In the genomic region with DNA sequence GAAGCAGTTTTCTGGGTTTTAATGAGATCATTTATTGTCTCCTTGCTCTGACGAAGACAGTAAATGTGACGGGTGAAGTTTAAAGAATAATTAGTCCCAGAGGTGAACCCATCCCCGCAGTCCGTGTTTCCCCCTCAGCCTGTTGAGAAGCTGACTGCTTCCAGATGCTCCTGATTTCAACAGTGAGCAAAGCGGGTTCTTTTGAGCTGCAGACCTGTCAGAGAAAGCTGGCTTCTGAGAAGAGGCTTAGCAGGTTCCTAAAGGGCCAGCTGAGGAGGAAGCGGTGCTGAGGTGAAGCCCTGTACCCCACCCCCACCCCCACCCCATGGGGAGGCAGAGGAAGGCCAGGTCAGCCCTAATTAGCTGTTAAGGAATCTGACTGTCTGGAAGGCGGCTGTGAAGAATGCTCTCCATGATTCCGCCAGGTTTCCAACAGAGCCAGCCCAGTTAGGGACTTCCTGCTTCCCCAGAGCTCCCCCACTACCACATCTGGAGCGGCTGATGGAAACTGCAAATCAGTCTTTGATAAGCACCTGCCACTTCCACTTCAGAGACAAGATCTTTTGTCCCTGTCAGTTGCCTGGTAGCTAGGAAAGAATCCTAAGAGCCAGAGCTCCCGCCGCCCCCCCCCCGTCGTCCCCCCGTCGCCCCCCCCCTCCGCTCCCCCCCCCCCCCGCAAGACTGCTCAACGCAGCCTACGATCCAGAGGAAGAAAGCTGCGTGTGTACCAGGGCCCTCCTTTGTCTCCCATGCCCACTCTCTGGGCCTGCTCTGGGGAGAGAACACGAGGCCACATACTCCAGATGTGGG, we compare ENCODE assay signal across 8 mouse cellular contexts. TPM values are rescaled to one million over a fixed set of nuclear protein-coding genes. Genes with fewer than 3 reads are reported as not detected.
DNase-seq lines count a peak whose midpoint lies in the region; ATAC-seq and TF ChIP-seq lines count a peak whose summit lies in the region.

No protein-coding gene starts in this region.

- no peak for TF ChIP-seq POLR2A in ES-Bruce4 (IDR thresholded peaks at IDR 0.05; ENCODE audit: insufficient read depth, low read length)
- TF ChIP-seq POLR2A in cerebellum, adult 2 months (IDR thresholded peaks at IDR 0.05; ENCODE audit: borderline replicate concordance, insufficient read depth, low read length) = no peak

- peak; percentile 9; the same call in 1 of the 2 replicates for TF ChIP-seq EP300 in ES-Bruce4 (IDR thresholded peaks at IDR 0.05; ENCODE audit: insufficient read depth, low read depth, low read length)

- H3K36me3 ChIP-seq in ES-Bruce4 (ENCODE audit: control insufficient read depth, insufficient read depth, low read length, poor library complexity, severe bottlenecking) = no peaks in the 10 kb centered on the region
- H3K36me3 ChIP-seq in forebrain, embryonic 15.5 days = no peaks in the 10 kb centered on the region
- no peaks in the 10 kb centered on the region for H3K36me3 ChIP-seq in limb, embryonic 15.5 days

- H3K27ac ChIP-seq in gastrocnemius, adult 2 months = peak overlapping the region; percentile 52; the same call in 1 of the 2 replicates
- H3K27ac ChIP-seq in ES-Bruce4 (ENCODE audit: insufficient read depth, low read length) = no peak overlapping the region
- peak overlapping the region; percentile 82 for H3K27ac ChIP-seq in forebrain, embryonic 15.5 days (replicated peaks)
- H3K27ac ChIP-seq in limb, embryonic 15.5 days = peak overlapping the region; percentile 93
- H3K27ac ChIP-seq in cerebellum, adult 2 months (ENCODE audit: insufficient read depth, low read length) = no peak overlapping the region

- intact Hi-C loops in gastrocnemius, adult 2 months (cut with DNase I) = no loop called here

- 6% methylated on average over 17 of the region's 21 CpGs for WGBS in forebrain, embryonic 15.5 days
- 8% methylated on average over 16 of the region's 21 CpGs for WGBS in limb, embryonic 15.5 days
- 30% methylated on average over 17 of the region's 21 CpGs for WGBS in cerebellum, adult 2 months

- no peaks in the 10 kb centered on the region for H3K27me3 ChIP-seq in ES-Bruce4 (ENCODE audit: control insufficient read depth, insufficient read depth, low read length, poor library complexity, severe bottlenecking)
- no peaks in the 10 kb centered on the region for H3K27me3 ChIP-seq in forebrain, embryonic 15.5 days
- H3K27me3 ChIP-seq in limb, embryonic 15.5 days = no peaks in the 10 kb centered on the region
- no peaks in the 10 kb centered on the region for H3K27me3 ChIP-seq in cerebellum, adult 2 months (ENCODE audit: control insufficient read depth, insufficient read depth, low read length)

- peak; percentile 33 for ATAC-seq in forebrain, embryonic 15.5 days (replicated peaks)
- no peak for ATAC-seq in limb, embryonic 15.5 days (ENCODE audit: insufficient number of reproducible peaks, low FRiP score, low TSS enrichment, low read depth)

- no peak for DNase-seq in gastrocnemius, adult 2 months
- no peak for DNase-seq in gastrocnemius, adult 18-20 months (ENCODE audit: low spot score)
- DNase-seq in cerebellum, adult 2 months = no peak
- DNase-seq in gastrocnemius, postnatal 25 days = no peak
- no peak for DNase-seq in left cerebral cortex, adult 11 months (ENCODE audit: low spot score)

- H3K9me3 ChIP-seq in ES-Bruce4 (replicated peaks; ENCODE audit: control insufficient read depth, insufficient read depth, low read length, poor library complexity, severe bottlenecking) = no peaks in the 10 kb centered on the region
- H3K9me3 ChIP-seq in forebrain, embryonic 15.5 days = no peaks in the 10 kb centered on the region
- H3K9me3 ChIP-seq in limb, embryonic 15.5 days = no peaks in the 10 kb centered on the region

- no peak overlapping the region for H3K9ac ChIP-seq in ES-Bruce4 (ENCODE audit: low read depth, poor library complexity, severe bottlenecking)
- no peak overlapping the region for H3K9ac ChIP-seq in forebrain, embryonic 15.5 days (replicated peaks)
- no peak overlapping the region for H3K9ac ChIP-seq in limb, embryonic 15.5 days

- H3K4me1 ChIP-seq in ES-Bruce4 (ENCODE audit: control insufficient read depth, insufficient read depth, low read length) = no peaks in the 10 kb centered on the region
- H3K4me1 ChIP-seq in forebrain, embryonic 15.5 days = peaks cover 24% of the 10 kb centered on the region
- H3K4me1 ChIP-seq in limb, embryonic 15.5 days = peaks cover 76% of the 10 kb centered on the region
- no peaks in the 10 kb centered on the region for H3K4me1 ChIP-seq in cerebellum, adult 2 months (ENCODE audit: control insufficient read depth, insufficient read depth, low read length)

- no peak overlapping the region for H3K4me3 ChIP-seq in gastrocnemius, adult 2 months
- no peak overlapping the region for H3K4me3 ChIP-seq in ES-Bruce4 (ENCODE audit: low read depth, low read length)
- no peak overlapping the region for H3K4me3 ChIP-seq in forebrain, embryonic 15.5 days
- H3K4me3 ChIP-seq in limb, embryonic 15.5 days = no peak overlapping the region
- H3K4me3 ChIP-seq in cerebellum, adult 2 months (replicated peaks; ENCODE audit: insufficient read depth, low read depth, low read length) = no peak overlapping the region

- TF ChIP-seq CTCF in gastrocnemius, adult 2 months (IDR thresholded peaks at IDR 0.05) = no peak
- no peak for TF ChIP-seq CTCF in ES-Bruce4 (IDR thresholded peaks at IDR 0.05; ENCODE audit: low read depth, low read length)
- TF ChIP-seq CTCF in cerebellum, adult 2 months (IDR thresholded peaks at IDR 0.05; ENCODE audit: borderline replicate concordance, insufficient read depth, low read depth, low read length) = no peak

- no peak overlapping the region for H3K4me2 ChIP-seq in forebrain, embryonic 15.5 days (replicated peaks)
- no peak overlapping the region for H3K4me2 ChIP-seq in limb, embryonic 15.5 days

RNA-seq across cellular contexts. Expression of a gene that starts 25.4 kb away (rescaled TPM):
- total RNA-seq in gastrocnemius, adult 2 months (2021) = under 1 TPM; 0.59 to 0.69 TPM
- total RNA-seq in gastrocnemius, adult 18-20 months (2021) = 1 to 10 TPM; 1.2 to 1.3 TPM
- 2.2 and 3.1 TPM in 2 replicates for polyA plus RNA-seq in ES-Bruce4 (2011; ENCODE audit: insufficient read depth, insufficient read length, low read depth, missing spikeins)
- 2.0 and 2.7 TPM in 2 replicates for polyA plus RNA-seq in forebrain, embryonic 15.5 days (2015; fragmentation: Nextera tagmentation; extraction: Ambion mirVana)
- polyA plus RNA-seq in limb, embryonic 15.5 days (2015; fragmentation: Nextera tagmentation; extraction: Ambion mirVana) = 11.5 and 12.0 TPM in 2 replicates
- polyA plus RNA-seq in cerebellum, adult 2 months (2012; rRNA removed) = 1.9 and 2.1 TPM in 2 replicates
- total RNA-seq in gastrocnemius, postnatal 25 days (2021) = under 1 TPM; 0.72 TPM

RNA-seq across cellular contexts. Expression of a gene that starts 59.1 kb away (rescaled TPM):
- total RNA-seq in gastrocnemius, adult 2 months (2021) = 1 to 10 TPM; 1.9 to 2.7 TPM
- 1 to 10 TPM in 1 of 2 experiments, under 1 TPM in 1; 0.66 to 2.6 TPM for total RNA-seq in gastrocnemius, adult 18-20 months (2021)
- 12.0 and 12.9 TPM in 2 replicates for polyA plus RNA-seq in ES-Bruce4 (2011; ENCODE audit: insufficient read depth, insufficient read length, low read depth, missing spikeins)
- polyA plus RNA-seq in forebrain, embryonic 15.5 days (2015; fragmentation: Nextera tagmentation; extraction: Ambion mirVana) = 35.8 and 36.8 TPM in 2 replicates
- polyA plus RNA-seq in limb, embryonic 15.5 days (2015; fragmentation: Nextera tagmentation; extraction: Ambion mirVana) = 48.2 and 72.5 TPM in 2 replicates
- polyA plus RNA-seq in cerebellum, adult 2 months (2012; rRNA removed) = 11.1 and 11.3 TPM in 2 replicates
- total RNA-seq in gastrocnemius, postnatal 25 days (2021) = 1 to 10 TPM; 3.4 to 3.7 TPM

Comparison
In these comparisons a context has a peak if more than half of its experiments do, and no peak if none do; other contexts are left out.
1. H3K27ac ChIP-seq: peak in gastrocnemius, adult 2 months (single experiment), forebrain, embryonic 15.5 days (single experiment) and limb, embryonic 15.5 days (single experiment); none in ES-Bruce4 (single experiment) and cerebellum, adult 2 months (single experiment).